Mouse (Mus musculus): ENCODE measurements around the gene Slc52a3.

Slc52a3 gene

DNA sequence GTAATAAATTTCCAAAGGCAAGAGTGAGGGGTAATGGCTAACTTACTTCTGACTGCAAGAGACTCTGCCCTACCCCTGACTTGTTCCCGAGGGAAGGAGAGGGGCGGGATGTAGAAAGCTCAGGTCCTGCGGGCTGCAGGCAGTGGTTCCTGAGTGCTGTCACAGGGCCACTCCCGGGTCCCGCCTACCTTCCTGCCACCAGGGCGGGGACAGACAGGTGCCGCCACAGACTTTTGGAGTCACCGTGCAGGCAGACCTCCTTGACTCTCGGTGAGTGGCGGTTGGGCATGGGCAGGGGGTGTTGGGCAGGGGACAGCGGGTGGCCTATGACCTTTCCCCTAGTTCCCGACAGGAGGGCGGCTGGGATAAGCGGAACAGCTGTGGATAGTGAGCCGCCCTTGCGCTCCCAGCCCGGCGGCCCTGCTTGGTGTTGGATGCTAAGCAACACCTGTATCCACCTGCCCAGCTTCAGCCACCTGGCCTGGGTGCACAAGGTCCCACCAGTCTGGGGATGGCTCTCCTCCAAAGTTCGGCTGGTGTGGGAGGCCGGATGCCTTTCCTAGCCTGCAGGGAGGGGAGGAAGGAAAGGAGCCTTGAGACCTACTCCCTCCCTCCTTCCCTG, 3.5 kb downstream of the Slc52a3 start:
- no peak for DNase-seq (ENCODE audit: low spot score)

DNA sequence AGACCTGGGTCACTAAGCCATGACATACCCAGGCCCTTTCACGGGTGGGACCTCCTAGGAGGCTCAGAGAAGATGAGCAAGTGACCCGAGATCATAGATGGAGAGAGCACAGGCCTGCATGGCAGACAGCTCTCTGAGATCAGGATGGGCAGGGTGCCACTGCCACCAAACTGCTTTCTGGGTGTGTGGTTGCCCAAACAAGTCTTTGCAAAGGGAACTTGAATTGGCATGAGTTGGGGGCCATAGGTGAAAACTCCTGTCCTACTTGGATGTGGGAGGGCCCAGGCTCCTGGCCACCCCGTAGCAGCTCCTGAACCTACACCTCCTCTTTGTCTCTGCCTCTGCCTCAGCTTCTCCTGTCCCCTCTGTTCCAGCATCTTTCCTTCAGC, 4.0 kb downstream of the Slc52a3 start:
- DNase-seq (ENCODE audit: low spot score), result no peak

DNA sequence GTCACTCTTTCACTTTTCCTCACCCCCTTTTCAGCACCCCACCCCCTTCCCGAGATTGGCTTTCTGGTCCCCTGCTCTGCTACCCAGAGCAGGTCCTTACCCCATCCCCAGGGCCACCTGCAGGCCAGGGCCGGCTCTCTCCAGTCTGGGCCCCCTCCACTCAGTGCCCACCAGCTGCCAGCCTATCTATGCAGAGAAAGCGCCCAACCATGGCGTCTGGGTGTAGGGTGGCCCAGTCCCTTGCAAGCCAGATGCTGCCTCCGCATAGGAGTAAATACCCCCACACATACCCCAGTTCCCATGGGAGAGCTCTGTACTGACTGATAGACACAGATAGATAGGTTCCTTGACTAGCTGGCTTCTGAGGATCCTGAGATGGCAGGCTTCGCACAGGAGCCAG, 4.4 kb downstream of the Slc52a3 start:
- no peak for DNase-seq (ENCODE audit: low spot score)

DNA sequence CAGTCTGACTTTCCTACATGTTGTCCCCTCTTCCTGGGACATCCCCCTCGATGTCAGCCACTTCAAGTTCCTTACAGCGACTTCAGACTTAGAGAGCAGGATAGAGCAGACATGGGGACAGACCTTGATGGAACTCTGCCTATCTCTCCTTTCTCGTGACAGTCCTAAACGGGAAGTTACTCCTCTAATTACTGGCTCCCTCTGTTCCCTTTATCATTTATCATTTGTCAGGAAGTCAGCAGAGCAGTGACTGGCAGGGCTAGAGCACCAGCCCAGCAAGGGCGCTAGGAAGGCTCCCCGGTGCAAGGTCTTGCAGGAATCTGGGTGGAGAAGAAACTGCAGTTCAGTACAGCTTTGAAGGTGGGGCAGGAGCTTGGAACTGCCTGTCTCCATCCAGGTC, 6.2 kb downstream of the Slc52a3 start:
- no peak for DNase-seq (ENCODE audit: low spot score)

DNA sequence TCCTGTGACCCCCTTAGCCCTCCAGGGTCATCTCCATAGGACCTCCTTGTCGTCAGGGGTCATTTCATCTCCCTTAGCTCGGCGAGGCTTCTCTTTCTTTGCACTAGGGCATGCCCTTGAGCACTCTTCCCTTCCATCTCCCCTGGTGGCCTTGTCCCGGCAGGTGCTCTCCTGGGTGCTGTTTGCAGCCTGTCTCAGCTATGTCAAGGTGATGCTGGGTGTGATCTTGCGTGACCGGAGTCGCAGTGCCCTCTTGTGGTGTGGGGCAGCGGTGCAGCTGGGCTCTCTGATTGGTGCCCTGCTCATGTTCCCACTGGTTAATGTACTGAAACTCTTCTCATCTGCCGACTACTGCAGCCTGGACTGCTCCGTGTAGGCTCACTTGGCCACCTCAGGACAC, 11.5 kb downstream of the Slc52a3 start:
- DNase-seq (ENCODE audit: low spot score), result no peak

DNA sequence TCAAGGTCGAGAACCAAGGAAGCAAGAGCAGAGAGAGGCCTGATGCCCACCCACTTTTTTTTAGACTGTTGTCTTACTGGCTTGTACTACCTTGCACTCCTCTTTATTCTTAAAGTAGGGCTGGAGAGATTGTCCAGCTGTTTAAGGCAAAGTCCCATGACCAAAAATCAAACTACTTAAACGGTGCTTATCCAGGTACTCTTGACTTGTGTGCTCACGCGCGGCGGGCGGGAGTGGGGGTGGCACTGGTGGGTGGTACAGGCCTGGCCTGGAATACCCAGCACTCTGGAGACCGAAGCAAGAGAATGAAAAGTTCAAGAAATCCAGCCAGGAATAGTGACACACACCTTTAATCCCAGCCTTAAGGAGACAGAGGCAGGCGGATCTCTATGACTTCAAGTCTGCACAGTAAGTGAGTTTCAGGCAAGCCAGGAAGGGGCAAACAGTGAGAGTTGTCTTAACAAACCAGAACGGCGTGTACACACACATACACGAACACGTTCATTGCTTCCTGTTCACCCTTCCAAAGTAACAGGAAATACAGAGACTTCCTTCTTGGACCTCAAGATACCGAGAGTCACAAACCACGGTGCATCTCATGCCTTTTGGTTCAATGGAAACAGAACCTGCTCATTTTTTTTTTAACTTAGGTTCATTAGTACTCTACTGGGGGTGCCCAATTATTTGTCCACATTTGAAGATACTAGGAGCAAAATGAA, 12.9 kb downstream of the Slc52a3 start:
- DNase-seq (ENCODE audit: low spot score), result no peak

DNA sequence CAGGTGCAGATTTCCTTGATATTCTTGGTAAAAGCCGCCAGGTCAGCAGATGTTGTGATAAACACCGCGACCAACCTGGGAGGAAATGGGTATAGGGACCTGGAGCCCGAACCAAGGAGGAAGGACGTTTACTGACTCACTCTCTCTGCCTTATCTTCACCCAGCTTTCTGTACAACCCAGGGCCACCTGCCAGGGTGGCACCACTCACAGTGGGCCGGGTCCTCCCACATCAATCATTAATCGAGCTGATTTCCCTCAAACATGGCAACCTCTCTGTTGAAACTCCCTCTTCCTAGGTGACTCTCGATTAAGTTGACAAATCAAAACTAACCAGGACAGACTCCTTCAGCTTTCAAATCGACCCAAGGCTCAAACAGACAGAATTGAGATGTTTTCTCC, 13.9 kb downstream of the Slc52a3 start:
- DNase-seq (ENCODE audit: low spot score), result no peak

DNA sequence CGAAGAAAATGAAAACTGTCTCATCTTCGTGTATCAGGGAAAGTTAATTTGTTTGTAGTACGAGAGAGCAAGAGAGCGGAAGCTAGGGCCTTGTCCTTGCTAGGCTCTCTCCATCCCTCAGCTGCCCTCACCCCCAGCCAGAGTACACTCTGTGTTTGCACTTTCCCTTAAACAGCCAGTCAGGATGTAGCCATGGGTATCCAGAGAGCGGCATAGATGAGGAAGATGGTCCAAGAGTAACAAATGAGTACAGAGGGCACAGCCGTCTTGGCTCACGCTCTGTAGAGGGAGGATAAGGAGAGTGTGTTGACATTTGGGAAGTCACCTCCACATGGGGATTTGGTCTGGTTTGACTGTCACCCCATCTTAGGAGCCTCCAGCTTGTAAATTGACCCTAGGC, 14.3 kb downstream of the Slc52a3 start:
- DNase-seq (ENCODE audit: low spot score), result no peak

DNA sequence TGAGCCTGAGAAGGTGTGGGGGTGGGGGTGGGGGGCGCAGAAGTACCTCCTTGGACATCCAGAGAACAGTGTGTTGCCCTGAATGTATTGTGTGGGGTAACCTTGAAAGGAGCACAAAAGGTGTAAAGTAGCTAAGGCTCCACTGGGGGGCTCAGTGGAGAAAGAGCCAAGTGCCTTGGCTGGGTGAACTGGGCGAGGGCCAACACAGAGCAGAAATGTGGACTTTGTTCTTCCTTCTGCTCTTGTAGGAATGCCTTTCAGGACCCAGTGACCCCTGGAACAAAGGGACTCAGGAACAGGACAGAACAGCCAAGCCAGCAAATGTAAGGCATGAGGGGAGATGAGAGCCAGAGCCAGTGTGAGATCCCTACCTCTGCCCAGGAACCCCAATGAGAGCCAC, 15.4 kb downstream of the Slc52a3 start:
- no peak for DNase-seq (ENCODE audit: low spot score)

DNA sequence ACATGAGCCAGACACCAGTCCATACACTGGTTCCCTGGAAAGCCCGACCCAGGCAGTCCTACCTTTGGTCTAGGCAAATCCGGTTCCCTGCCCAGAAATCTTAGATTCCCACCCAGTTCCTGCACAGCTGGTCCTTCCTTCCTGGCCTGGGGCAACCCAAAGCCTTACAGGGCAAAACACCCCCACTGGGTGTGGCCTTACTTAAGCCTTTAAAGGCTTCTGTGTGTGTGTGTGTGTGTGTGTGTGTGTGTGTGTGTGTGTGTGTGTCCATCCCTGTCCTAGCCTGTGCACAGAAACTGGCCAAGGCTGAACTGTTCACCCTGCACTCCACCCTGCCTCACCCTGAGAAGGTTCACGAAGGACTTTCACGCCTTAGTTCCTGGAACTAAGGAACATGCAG, 15.9 kb downstream of the Slc52a3 start:
- DNase-seq (ENCODE audit: low spot score), result no peak

DNA sequence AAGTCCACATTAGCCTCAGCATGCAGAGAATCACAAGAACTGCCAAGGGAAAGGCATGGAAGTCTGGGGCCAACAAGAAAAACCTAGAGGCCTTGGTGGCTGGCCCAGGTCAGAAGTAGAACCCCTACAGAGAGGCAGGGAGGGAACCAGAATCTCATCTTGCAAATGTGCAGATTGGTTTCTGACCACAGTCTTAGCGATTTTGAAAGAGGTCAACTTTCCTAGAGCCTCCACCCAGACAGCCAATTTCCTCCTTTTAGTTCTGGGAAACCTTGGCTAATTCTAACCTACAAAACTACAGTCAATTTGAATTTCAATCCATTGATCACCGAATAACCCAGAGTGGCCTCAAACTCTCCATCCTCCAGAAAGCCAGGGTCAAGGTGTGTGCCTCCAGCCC, 16.4 kb downstream of the Slc52a3 start:
- DNase-seq (ENCODE audit: low spot score), result no peak

DNA sequence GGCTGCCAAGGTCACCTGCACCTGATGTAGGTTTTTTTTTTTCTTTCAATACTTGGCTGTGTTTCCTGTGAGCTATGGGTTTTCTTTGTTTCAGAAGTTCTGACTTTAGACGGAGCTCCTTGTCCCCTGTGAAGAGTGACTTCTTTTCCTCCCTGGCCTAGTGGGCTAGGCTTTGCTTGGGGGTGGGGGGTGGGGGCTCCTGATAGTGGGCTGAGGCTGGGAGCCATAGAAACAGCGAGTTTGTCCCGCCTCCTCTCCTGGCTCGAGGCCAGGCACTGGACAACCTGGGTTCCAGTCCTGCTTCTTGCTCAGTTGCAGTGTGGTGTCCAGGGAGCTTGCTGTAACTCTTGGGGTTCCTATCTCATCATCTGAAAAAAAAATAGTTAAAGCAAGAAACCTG, 19.7 kb downstream of the Slc52a3 start:
- no peak for DNase-seq (ENCODE audit: low spot score)

DNA sequence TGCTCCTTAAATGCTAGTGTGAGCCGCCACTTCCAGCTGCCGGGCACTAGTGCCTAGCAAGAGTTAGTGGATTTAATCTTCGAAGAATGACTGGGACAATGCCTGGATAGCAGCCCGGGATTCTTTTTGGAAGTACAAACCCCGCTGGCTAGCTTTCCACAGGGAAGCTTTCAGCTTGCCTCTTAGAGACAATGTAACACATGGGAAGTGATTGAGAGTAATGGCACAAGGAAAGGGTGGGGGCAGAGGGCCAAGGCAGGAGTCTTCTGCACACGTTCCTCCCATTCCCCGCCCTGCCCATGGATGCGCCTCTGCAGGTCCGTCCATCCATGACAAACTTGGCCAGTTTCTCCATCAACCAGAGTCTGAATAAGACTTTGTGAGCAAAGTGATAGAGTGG, 20.4 kb downstream of the Slc52a3 start:
- DNase-seq (ENCODE audit: low spot score), result no peak

DNA sequence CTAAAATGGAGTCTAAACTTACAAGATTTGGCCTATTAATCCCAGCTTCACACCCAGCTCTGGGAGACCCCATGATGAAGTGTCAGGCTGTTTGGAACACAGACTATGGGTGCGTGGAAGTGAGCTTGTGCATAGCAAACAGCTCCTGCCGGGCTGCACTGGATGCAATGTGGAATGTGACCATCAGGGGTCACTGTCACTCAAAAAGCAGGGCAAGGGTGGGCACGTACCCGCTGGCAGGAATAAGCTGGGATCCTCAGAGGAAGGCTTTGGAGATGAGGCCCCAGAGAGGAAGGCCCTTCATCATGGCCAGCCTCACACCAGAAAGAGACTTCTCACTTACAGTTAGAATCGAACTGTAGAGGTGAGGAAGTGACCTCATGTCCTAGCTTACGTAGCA, 23.9 kb downstream of the Slc52a3 start:
- peak; percentile 45 for DNase-seq (ENCODE audit: low spot score)

DNA sequence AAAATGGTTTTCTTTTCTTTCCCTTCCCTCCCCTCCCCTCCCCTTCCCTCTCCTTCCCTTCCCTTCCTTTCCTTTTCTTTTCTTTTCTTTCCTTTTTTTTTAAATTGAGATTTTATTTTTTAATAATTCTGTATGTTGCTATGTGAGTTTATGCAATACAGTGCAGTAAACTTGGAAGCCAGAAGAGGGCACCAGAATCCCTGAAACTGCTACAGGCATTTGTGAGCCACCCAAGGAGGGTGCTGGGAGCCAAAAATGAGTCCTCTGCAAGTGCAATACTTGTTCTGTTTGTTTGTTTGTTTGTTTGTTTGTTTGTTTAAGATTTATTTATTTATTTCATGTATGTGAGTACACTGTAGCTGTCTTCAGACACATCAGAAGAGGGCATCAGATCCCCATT, 25.7 kb downstream of the Slc52a3 start:
- DNase-seq (ENCODE audit: low spot score), result no peak

DNA sequence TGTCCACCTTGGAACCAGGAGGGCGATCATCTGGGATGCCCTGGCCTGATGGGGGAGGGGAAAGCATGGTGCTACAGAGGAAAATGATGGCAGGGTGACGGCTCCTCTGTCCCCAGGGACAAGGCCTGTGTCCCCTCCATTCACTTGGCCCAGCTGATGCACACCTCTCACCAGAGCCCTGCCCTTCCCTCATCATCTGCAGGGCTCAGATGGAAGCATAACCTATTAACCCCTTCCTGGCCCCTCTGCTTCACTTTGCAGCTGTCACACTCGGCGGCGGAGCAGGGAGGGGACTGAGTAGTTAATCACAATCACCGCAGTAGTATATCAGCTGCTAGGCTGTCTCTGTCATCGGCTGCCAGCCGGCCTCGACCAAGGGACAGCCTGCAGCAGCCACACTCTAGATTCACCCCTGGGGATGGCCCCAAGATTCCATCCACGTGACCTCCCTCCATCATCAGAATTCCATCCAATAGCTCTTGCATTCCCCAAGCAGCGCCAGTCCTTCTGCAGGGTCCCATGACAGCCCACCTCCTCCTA, 28.6 kb downstream of the Slc52a3 start:
- DNase-seq (ENCODE audit: low spot score), result no peak

DNA sequence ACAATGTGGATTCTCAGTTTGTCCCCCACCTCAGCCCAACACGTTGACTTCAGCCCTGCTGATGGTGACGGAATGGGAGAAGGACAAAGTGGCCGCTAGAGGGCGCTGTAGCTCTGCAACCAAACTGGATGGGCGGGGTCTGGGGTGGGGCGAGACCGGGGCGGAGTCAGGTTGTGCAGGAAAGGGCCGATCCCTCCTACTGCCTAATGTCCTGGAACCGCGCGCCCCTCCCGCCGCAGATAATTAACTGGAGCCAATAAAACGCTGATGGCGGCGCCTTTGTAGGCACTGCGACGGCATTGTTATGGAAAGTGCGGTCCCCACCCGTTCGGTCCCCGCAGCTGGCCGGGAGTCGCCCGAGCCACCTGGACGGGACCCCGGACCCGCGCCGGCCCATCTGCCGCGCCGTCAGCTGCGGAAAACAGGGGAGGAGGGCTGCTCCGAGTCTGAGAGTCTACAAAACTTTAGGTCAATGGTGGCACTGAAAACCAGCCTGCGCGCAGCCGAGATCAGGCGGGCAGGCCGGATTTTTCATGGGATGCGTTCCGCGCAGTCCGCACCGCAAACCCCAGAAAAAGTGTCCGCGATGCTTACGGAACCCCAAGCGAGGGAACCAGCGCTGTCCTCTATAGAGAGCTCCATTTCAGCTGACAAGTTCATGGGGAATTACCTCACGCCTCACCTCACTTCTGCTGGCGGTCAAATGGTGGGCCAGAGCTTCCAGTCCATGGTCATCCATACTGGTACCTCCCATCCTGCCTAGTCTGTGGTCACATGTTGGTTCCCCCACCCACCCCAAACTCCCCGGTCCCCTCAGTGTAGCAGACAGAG, 33.2 kb downstream of the Slc52a3 start:
- DNase-seq (ENCODE audit: low spot score), result peak; percentile 87

DNA sequence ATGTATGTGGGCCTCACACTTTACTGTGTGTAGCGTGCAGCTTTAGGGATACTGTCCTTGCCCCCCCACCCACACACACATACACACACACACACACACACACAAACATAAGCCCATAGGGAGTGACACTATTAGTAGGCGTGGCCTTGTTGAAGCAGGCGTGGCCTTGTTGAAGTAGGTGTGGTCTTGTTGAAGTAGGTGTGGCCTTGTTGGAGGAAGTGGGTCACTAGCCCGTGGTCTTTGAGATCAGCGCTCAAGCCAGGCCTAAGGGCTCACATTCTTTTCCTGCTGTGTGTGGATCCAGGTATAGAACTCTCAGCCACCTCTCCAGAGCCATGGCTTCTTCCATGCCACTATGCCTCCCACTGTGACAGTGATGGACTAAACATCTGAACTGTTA, 34.7 kb downstream of the Slc52a3 start:
- no peak for DNase-seq (ENCODE audit: low spot score)

DNA sequence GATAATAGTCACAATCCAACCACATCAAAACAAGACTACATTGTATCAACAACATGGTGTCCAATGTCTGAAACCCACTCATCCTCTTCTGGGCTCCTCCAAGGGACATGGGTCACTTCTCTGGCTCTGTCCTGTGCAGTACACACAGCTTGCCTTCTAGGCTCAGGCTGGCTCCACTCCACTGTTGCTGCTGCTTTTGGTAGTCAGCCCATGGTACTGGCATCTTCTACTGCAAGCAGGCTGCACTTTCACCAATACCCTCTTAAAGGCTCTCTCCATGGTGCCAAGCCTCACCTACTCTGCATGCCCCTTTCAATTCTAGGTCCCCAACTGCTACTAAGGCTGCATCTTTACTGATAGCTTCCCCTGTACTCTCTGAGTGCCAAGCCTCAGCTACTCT, 43.8 kb downstream of the Slc52a3 start:
- DNase-seq (ENCODE audit: low spot score), result no peak

DNA sequence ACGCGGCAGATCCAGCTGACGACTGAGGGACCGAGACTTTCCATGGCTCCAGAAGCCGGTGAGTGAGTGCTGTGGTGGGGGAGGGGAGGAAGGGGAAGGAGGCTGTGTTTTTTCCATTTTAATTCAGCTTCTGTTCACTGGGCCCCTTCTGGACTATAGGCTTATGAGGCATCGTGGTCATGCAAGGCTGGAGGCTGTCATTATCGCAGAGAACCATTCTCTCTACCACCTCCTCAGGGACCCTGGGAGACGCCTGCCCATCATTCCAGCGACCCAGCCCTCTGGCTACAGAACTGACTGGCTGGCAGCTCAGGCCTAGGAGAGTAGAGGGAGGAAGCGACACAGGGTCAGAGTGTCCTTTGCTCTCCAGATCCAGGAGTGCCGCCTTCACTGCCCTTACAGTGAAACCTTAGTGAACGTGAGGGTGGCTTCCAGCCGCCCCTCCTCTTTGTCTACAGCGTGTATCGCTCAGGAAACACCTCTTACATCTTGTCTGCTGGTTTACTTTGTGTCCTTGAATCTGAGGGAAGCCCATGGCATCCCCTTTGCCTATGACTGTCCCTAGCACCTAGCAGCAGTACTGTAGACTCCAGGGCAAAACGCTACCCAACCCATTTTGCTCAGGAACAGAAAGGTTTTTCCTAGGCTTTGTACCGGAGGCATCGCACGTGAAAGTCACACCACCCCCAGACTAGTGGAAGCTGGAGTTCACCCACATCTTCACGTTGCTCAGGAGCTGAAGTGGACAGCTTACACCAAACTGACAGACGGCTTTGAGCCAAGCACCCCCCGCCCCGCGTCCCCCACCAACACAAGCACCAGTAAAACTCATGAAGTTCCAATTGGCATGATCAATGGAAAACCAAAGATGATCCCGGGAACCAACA, 51.0 kb downstream of the Slc52a3 start:
- DNase-seq (ENCODE audit: low spot score), result no peak

DNA sequence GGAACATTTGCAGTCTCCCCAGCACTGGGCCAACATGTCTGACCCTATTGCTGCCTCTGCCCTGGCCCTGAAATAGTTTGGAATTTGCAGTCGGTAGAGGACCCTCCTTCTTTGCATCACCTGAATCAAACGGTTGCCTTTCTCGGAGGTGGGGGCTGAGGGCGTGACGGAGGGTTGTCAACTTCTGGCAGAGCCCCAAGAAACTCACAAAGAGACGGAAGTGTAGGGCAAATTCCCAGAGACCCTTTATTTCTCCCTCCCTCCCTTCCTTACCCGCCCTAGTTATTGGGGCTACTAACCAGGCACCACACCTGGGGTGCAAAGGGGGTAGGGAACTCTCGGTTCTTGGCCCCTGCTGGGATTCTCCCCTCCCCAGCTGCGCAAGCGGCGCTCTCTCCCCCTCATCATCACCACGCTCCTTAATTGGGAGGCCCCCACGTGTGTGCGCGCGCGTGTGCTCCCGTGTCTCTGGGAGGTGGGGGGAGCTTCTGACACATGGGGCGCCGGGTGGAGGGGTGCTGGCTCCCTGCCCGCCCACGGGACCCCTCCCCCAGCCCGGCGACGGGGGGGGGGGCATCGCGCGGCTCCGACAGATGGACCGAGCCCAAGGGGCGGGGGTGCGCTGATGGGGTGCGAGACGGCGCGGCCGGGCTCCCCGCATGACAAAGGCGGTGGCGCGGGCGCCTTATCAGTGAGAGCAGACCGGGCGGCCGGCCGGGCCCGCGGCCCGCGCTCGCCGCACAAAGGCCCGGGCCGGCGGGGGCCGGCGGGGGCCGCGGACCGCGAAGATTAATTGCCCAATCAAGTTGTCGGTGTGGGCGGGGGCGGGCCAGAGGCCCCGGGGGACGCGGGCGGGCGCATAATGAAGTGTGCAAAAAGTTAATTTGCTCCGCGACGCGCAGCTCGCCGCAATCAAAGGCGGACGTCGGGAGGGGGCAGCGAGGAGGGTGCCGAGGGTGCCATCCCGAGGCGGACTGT, 52.0 kb downstream of the Slc52a3 start:
- no peak for DNase-seq (ENCODE audit: low spot score)
